In genomic region chr10:41509160-41509559, GRCm38 (mm10) we compare ENCODE assay signal across 9 mouse cellular contexts. TPM values are rescaled to one million over a fixed set of nuclear protein-coding genes. Genes with fewer than 3 reads are reported as not detected.
DNase-seq lines count a peak whose midpoint lies in the region; ATAC-seq and TF ChIP-seq lines count a peak whose summit lies in the region.
"Had no signal": no experiment of that assay in that cellular context is flagged by ENCODE, and none has a peak within 500 bp of the region (broad histone marks: within the 10 kb centered on the region; RNA-seq: fewer than 3 reads in every experiment).

No protein-coding gene starts in this region.

- no peak overlapping the region for H3K9ac ChIP-seq in hindbrain, postnatal 0 days (replicated peaks; ENCODE audit: low read length)
- no peak overlapping the region for H3K9ac ChIP-seq in hindbrain, embryonic 13.5 days
- no peak overlapping the region for H3K9ac ChIP-seq in forebrain, embryonic 11.5 days (ENCODE audit: low read length)
- H3K9ac ChIP-seq: limb, embryonic 13.5 days had no signal

- H3K4me2 ChIP-seq in hindbrain, postnatal 0 days (ENCODE audit: low read depth, low read length), result no peak overlapping the region
- H3K4me2 ChIP-seq in hindbrain, embryonic 13.5 days, result no peak overlapping the region
- H3K4me2 ChIP-seq in forebrain, embryonic 11.5 days (ENCODE audit: low read depth, low read length, severe bottlenecking), result no peak overlapping the region
- H3K4me2 ChIP-seq: limb, embryonic 13.5 days had no signal

- peak; percentile 57 for TF ChIP-seq CTCF in hindbrain, postnatal 0 days (IDR thresholded peaks at IDR 0.05; ENCODE audit: low read depth)
- TF ChIP-seq CTCF in C2C12 (IDR thresholded peaks at IDR 0.05; ENCODE audit: control insufficient read depth, insufficient read depth, insufficient read length), result peak; percentile 13

- H3K9me3 ChIP-seq in hindbrain, postnatal 0 days (ENCODE audit: low read length), result no peaks in the 10 kb centered on the region
- H3K9me3 ChIP-seq in hindbrain, embryonic 13.5 days, result no peaks in the 10 kb centered on the region
- no peaks in the 10 kb centered on the region for H3K9me3 ChIP-seq in forebrain, embryonic 11.5 days (ENCODE audit: control insufficient read depth, low read length)
- H3K9me3 ChIP-seq: limb, embryonic 13.5 days had no signal

- no peak overlapping the region for H3ac ChIP-seq in C2C12 (ENCODE audit: control insufficient read depth, insufficient read length, low read depth)

- H3K27me3 ChIP-seq in hindbrain, postnatal 0 days (ENCODE audit: insufficient read depth, low read length), result no peaks in the 10 kb centered on the region
- H3K27me3 ChIP-seq in hindbrain, embryonic 13.5 days, result no peaks in the 10 kb centered on the region
- H3K27me3 ChIP-seq in C2C12 (ENCODE audit: control insufficient read depth, insufficient read depth, insufficient read length), result peaks cover 12% of the 10 kb centered on the region
- no peaks in the 10 kb centered on the region for H3K27me3 ChIP-seq in forebrain, embryonic 11.5 days (ENCODE audit: control insufficient read depth, insufficient read depth, low read length)
- H3K27me3 ChIP-seq: limb, embryonic 13.5 days had no signal

- DNase-seq in hindbrain, postnatal 0 days (ENCODE audit: low spot score), result no peak
- peak; percentile 45 for DNase-seq in NIH3T3 (ENCODE audit: low read depth)
- DNase-seq in lung, postnatal 10 days, result peak; percentile 48
- DNase-seq in urinary bladder, postnatal 25 days (ENCODE audit: low spot score), result no peak
- no peak for DNase-seq in urinary bladder, adult 2 months (ENCODE audit: low spot score)
- DNase-seq in forebrain, embryonic 11.5 days (ENCODE audit: low spot score), result no peak

- WGBS in hindbrain, postnatal 0 days, result 36% methylated on average over 2 of the region's 2 CpGs
- WGBS in hindbrain, embryonic 13.5 days, result 44% methylated on average over 2 of the region's 2 CpGs
- 34% methylated on average over 2 of the region's 2 CpGs for WGBS in forebrain, embryonic 11.5 days

- no peak overlapping the region for H3K27ac ChIP-seq in hindbrain, postnatal 0 days
- H3K27ac ChIP-seq in hindbrain, embryonic 13.5 days, result no peak overlapping the region
- H3K27ac ChIP-seq in forebrain, embryonic 11.5 days (ENCODE audit: low read depth, low read length), result no peak overlapping the region
- H3K27ac ChIP-seq: limb, embryonic 13.5 days had no signal

- no peaks in the 10 kb centered on the region for H3K36me3 ChIP-seq in hindbrain, postnatal 0 days (ENCODE audit: insufficient read depth, low read length)
- no peaks in the 10 kb centered on the region for H3K36me3 ChIP-seq in hindbrain, embryonic 13.5 days
- H3K36me3 ChIP-seq in C2C12 (ENCODE audit: control insufficient read depth, insufficient read depth), result no peaks in the 10 kb centered on the region
- H3K36me3 ChIP-seq in forebrain, embryonic 11.5 days (ENCODE audit: control insufficient read depth, insufficient read depth, low read length), result no peaks in the 10 kb centered on the region
- H3K36me3 ChIP-seq: limb, embryonic 13.5 days had no signal

- no peaks in the 10 kb centered on the region for H3K79me3 ChIP-seq in C2C12 (ENCODE audit: low read depth)

- no peaks in the 10 kb centered on the region for H3K4me1 ChIP-seq in hindbrain, postnatal 0 days (ENCODE audit: insufficient read depth, low read length)
- 0 out of 2 replicates have a peak, but pooled peaks cover 3% of the 10 kb centered on the region for H3K4me1 ChIP-seq in hindbrain, embryonic 13.5 days (replicated peaks)
- no peaks in the 10 kb centered on the region for H3K4me1 ChIP-seq in forebrain, embryonic 11.5 days (replicated peaks; ENCODE audit: control insufficient read depth, insufficient read depth, low read length)
- H3K4me1 ChIP-seq: limb, embryonic 13.5 days had no signal

- H3K79me2 ChIP-seq in C2C12 (ENCODE audit: control insufficient read depth, insufficient read depth), result no peaks in the 10 kb centered on the region

- H3K4me3 ChIP-seq in hindbrain, postnatal 0 days (ENCODE audit: low read length), result no peak overlapping the region
- H3K4me3 ChIP-seq in hindbrain, embryonic 13.5 days, result no peak overlapping the region
- no peak overlapping the region for H3K4me3 ChIP-seq in C2C12 (ENCODE audit: insufficient read depth, poor library complexity, severe bottlenecking)
- no peak overlapping the region for H3K4me3 ChIP-seq in forebrain, embryonic 11.5 days (ENCODE audit: low read depth, low read length)
- H3K4me3 ChIP-seq: limb, embryonic 13.5 days had no signal

- no peak for ATAC-seq in hindbrain, postnatal 0 days
- no peak for ATAC-seq in hindbrain, embryonic 13.5 days (ENCODE audit: low FRiP score)
- no peak for ATAC-seq in forebrain, embryonic 11.5 days (replicated peaks; ENCODE audit: low FRiP score)

TF ChIP-seq in C2C12, 6 proteins besides CTCF, POLR2A, EP300 and RAD21:
- TF ChIP-seq USF1 (IDR thresholded peaks at IDR 0.05; ENCODE audit: low read depth), result no peak
- TF ChIP-seq FOSL1 (IDR thresholded peaks at IDR 0.05; ENCODE audit: insufficient read depth, low read length, poor library complexity, severe bottlenecking), result no peak
- no peak for TF ChIP-seq MAX (IDR thresholded peaks at IDR 0.05)
- TF ChIP-seq MYOD1 (IDR thresholded peaks at IDR 0.05; ENCODE audit: control insufficient read depth, insufficient read length, low read depth), result no peak
- TF ChIP-seq CEBPB (IDR thresholded peaks at IDR 0.05; ENCODE audit: low read depth), result no peak
- no peak for TF ChIP-seq MYOG (IDR thresholded peaks at IDR 0.05; ENCODE audit: control insufficient read depth, extremely low read depth, insufficient read length)

RNA-seq across cellular contexts. Expression of gene Cd164, which starts 10.1 kb away (rescaled TPM):
- 31.3 and 35.7 TPM in 2 replicates for total RNA-seq in hindbrain, postnatal 0 days (2014; rRNA removed)
- polyA plus RNA-seq in hindbrain, postnatal 0 days (2015; fragmentation: Nextera tagmentation; extraction: Ambion mirVana), result 61.8 and 61.9 TPM in 2 replicates
- polyA plus RNA-seq in hindbrain, embryonic 13.5 days (2015; fragmentation: Nextera tagmentation; extraction: Ambion mirVana), result 55.9 and 62.1 TPM in 2 replicates
- 53.2 TPM for polyA plus RNA-seq in C2C12 (2012; fragmentation: generic; extraction: Trizol)
- polyA plus RNA-seq in urinary bladder, adult 2 months (2012; rRNA removed), result 119 and 143 TPM in 2 replicates
- 125 and 138 TPM in 2 replicates for polyA plus RNA-seq in forebrain, embryonic 11.5 days (2014; fragmentation: Nextera tagmentation; extraction: Ambion mirVana)

RNA-seq across cellular contexts. Expression of gene Ppil6, which starts 18.9 kb away (rescaled TPM):
- total RNA-seq in hindbrain, postnatal 0 days (2014; rRNA removed), result 1.8 and 3.7 TPM in 2 replicates
- polyA plus RNA-seq in hindbrain, postnatal 0 days (2015; fragmentation: Nextera tagmentation; extraction: Ambion mirVana), result 6.5 and 7.7 TPM in 2 replicates
- polyA plus RNA-seq in hindbrain, embryonic 13.5 days (2015; fragmentation: Nextera tagmentation; extraction: Ambion mirVana), result 2.7 and 4.6 TPM in 2 replicates
- 0.08 TPM for polyA plus RNA-seq in C2C12 (2012; fragmentation: generic; extraction: Trizol)
- 10.7 and 11.5 TPM in 2 replicates for polyA plus RNA-seq in urinary bladder, adult 2 months (2012; rRNA removed)
- 0.65 and 0.98 TPM in 2 replicates for polyA plus RNA-seq in forebrain, embryonic 11.5 days (2014; fragmentation: Nextera tagmentation; extraction: Ambion mirVana)

RNA-seq across cellular contexts. Expression of gene Smpd2, which starts 19.0 kb away (rescaled TPM):
- 48.0 and 74.5 TPM in 2 replicates for total RNA-seq in hindbrain, postnatal 0 days (2014; rRNA removed)
- 50.5 and 52.3 TPM in 2 replicates for polyA plus RNA-seq in hindbrain, postnatal 0 days (2015; fragmentation: Nextera tagmentation; extraction: Ambion mirVana)
- polyA plus RNA-seq in hindbrain, embryonic 13.5 days (2015; fragmentation: Nextera tagmentation; extraction: Ambion mirVana), result 31.6 and 39.4 TPM in 2 replicates
- 20.7 TPM for polyA plus RNA-seq in C2C12 (2012; fragmentation: generic; extraction: Trizol)
- polyA plus RNA-seq in urinary bladder, adult 2 months (2012; rRNA removed), result 167 and 169 TPM in 2 replicates
- 50.7 and 56.7 TPM in 2 replicates for polyA plus RNA-seq in forebrain, embryonic 11.5 days (2014; fragmentation: Nextera tagmentation; extraction: Ambion mirVana)

RNA-seq across cellular contexts. Expression of gene Mical1, which starts 33.0 kb away (rescaled TPM):
- total RNA-seq in hindbrain, postnatal 0 days (2014; rRNA removed), result 27.9 and 53.5 TPM in 2 replicates
- polyA plus RNA-seq in hindbrain, postnatal 0 days (2015; fragmentation: Nextera tagmentation; extraction: Ambion mirVana), result 22.2 and 23.6 TPM in 2 replicates
- 27.9 and 29.6 TPM in 2 replicates for polyA plus RNA-seq in hindbrain, embryonic 13.5 days (2015; fragmentation: Nextera tagmentation; extraction: Ambion mirVana)
- polyA plus RNA-seq in C2C12 (2012; fragmentation: generic; extraction: Trizol), result 27.7 TPM
- 48.9 and 57.9 TPM in 2 replicates for polyA plus RNA-seq in urinary bladder, adult 2 months (2012; rRNA removed)
- 41.5 and 50.9 TPM in 2 replicates for polyA plus RNA-seq in forebrain, embryonic 11.5 days (2014; fragmentation: Nextera tagmentation; extraction: Ambion mirVana)

RNA-seq across cellular contexts. Expression of gene Zbtb24, which starts 59.0 kb away (rescaled TPM):
- 19.8 and 21.0 TPM in 2 replicates for total RNA-seq in hindbrain, postnatal 0 days (2014; rRNA removed)
- 14.3 and 16.6 TPM in 2 replicates for polyA plus RNA-seq in hindbrain, postnatal 0 days (2015; fragmentation: Nextera tagmentation; extraction: Ambion mirVana)
- polyA plus RNA-seq in hindbrain, embryonic 13.5 days (2015; fragmentation: Nextera tagmentation; extraction: Ambion mirVana), result 20.5 and 21.6 TPM in 2 replicates
- 5.7 TPM for polyA plus RNA-seq in C2C12 (2012; fragmentation: generic; extraction: Trizol)
- 15.8 and 17.4 TPM in 2 replicates for polyA plus RNA-seq in urinary bladder, adult 2 months (2012; rRNA removed)
- 18.6 and 21.0 TPM in 2 replicates for polyA plus RNA-seq in forebrain, embryonic 11.5 days (2014; fragmentation: Nextera tagmentation; extraction: Ambion mirVana)

Comparison
In these comparisons a context has a peak if more than half of its experiments do, and no peak if none do; other contexts are left out.
1. DNase-seq: peak in NIH3T3 (single experiment) and lung, postnatal 10 days (single experiment); none in hindbrain, postnatal 0 days (single experiment), urinary bladder, postnatal 25 days (single experiment), urinary bladder, adult 2 months (single experiment) and forebrain, embryonic 11.5 days (single experiment).